Mouse (Mus musculus) midbrain, embryonic 14.5 days (tissue): ENCODE results near the gene Pde4a. TPM values are rescaled to one million over a fixed set of nuclear protein-coding genes. Genes with fewer than 3 reads are reported as not detected.

Source experiments
- ATAC-seq: fragments of 200-750 bp; cut with Nextera tagmentation; 2 replicates; pipeline ENCODE4 v1.8.0; 2017; ENCODE audit warnings: moderate number of reproducible peaks, moderate library complexity; ENCODE audit not compliant: low FRiP score, low TSS enrichment
- DNase-seq: peaks from one replicate; pipeline ENCODE4 v3.0.0-alpha.2; 2015
- H3K27ac ChIP-seq: fragments of 300-500 bp; sonication (generic); replicated peaks from 2 replicates; pipeline ENCODE4 v1.5.1; 2014; ENCODE audit warnings: mild to moderate bottlenecking, low read depth, low read length, moderate library complexity
- H3K27me3 ChIP-seq: fragments of 300-500 bp; sonication (generic); 2 replicates; pipeline ENCODE4 v1.6.1; 2014; ENCODE audit warnings: low read length, control low read depth, mixed read lengths; ENCODE audit not compliant: control insufficient read depth, insufficient read depth
- H3K36me3 ChIP-seq: fragments of 300-500 bp; sonication (generic); 2 replicates; pipeline ENCODE4 v1.6.1; 2014; ENCODE audit warnings: low read length, control low read depth; ENCODE audit not compliant: control insufficient read depth, insufficient read depth
- H3K4me1 ChIP-seq: fragments of 300-500 bp; sonication (generic); 2 replicates; pipeline ENCODE4 v1.6.1; 2014; ENCODE audit warnings: mild to moderate bottlenecking, antibody characterized with exemption, low read length, control low read depth; ENCODE audit not compliant: control insufficient read depth, insufficient read depth
- H3K4me2 ChIP-seq: fragments of 300-500 bp; sonication (generic); 2 replicates; pipeline ENCODE4 v1.6.1; 2014; ENCODE audit warnings: mild to moderate bottlenecking, low read length, moderate library complexity
- H3K4me3 ChIP-seq: fragments of 300-500 bp; sonication (generic); replicated peaks from 2 replicates; pipeline ENCODE4 v1.5.1; 2014; ENCODE audit warnings: low read depth, low read length
- H3K9ac ChIP-seq: fragments of 300-500 bp; sonication (generic); replicated peaks from 2 replicates; pipeline ENCODE4 v1.6.1; 2014; ENCODE audit warnings: mild to moderate bottlenecking, low read length, moderate library complexity
- H3K9me3 ChIP-seq: fragments of 300-500 bp; sonication (generic); 2 replicates; pipeline ENCODE4 v1.6.1; 2016; ENCODE audit warnings: low read length, control low read depth, mixed read lengths; ENCODE audit not compliant: control insufficient read depth
- WGBS: fragments of 180-500 bp; shearing (Covaris S2); extraction: QIAGEN DNeasy Blood & Tissue Kit; methylation state at CpG from one replicate; pipeline ENCODE4 v1.1.7; 2014; 5-methylcytosine and 5-hydroxymethylcytosine counted together
- polyA plus RNA-seq: library from polyadenylated mRNA; unstranded; fragments of >200 nt; fragmentation: Nextera tagmentation; extraction: Ambion mirVana; gene quantifications from 2 replicates; pipeline ENCODE4 v1.2.1, GENCODE M21; 2014

Gene Pde4a
- polyA plus RNA-seq, 1 experiment from 2014 or later, result 28.4 TPM

GRCm38 (mm10) chr9:21132102-21132775 lies 33.3 kb upstream of the Pde4a start:
- 87% methylated on average over 12 of the region's 12 CpGs for WGBS
- no peak overlapping the region for H3K27ac ChIP-seq
- no peak overlapping the region for H3K4me3 ChIP-seq
- peaks cover 5% of the 10 kb centered on the region; the same call in 1 of the 2 replicates for H3K4me1 ChIP-seq
- H3K4me2 ChIP-seq, result no peak overlapping the region
- H3K9me3 ChIP-seq, result no peaks in the 10 kb centered on the region
- H3K27me3 ChIP-seq, result no peaks in the 10 kb centered on the region
- 0 out of 2 replicates have a peak, but pooled peaks cover 7% of the 10 kb centered on the region for H3K36me3 ChIP-seq
- H3K9ac ChIP-seq, result no peak overlapping the region
- DNase-seq (peak; percentile 20), ATAC-seq (no peak)

GRCm38 (mm10) chr9:21133064-21133707 lies 32.3 kb upstream of the Pde4a start:
- Histone ChIP-seq H3K4me1 (peaks cover 5% of the 10 kb centered on the region; the same call in 1 of the 2 replicates), H3K36me3 (peaks cover 6% of the 10 kb centered on the region; the same call in 1 of the 2 replicates), H3K27ac (no peak overlapping the region), H3K4me3 (no peak overlapping the region), H3K27me3 (no peaks in the 10 kb centered on the region), H3K9ac (no peak overlapping the region), H3K4me2 (no peak overlapping the region), H3K9me3 (no peaks in the 10 kb centered on the region)
- DNase-seq, result no peak
- 87% methylated on average over 9 of the region's 9 CpGs for WGBS
- no peak for ATAC-seq

- ATAC-seq (no peak), DNase-seq (no peak)
- Histone ChIP-seq H3K4me3 (no peak overlapping the region), H3K4me2 (no peak overlapping the region), H3K27me3 (no peaks in the 10 kb centered on the region), H3K9me3 (no peaks in the 10 kb centered on the region), H3K9ac (no peak overlapping the region), H3K36me3 (peaks cover 20% of the 10 kb centered on the region), H3K27ac (no peak overlapping the region), H3K4me1 (peaks cover 5% of the 10 kb centered on the region; the same call in 1 of the 2 replicates)
- WGBS, result 80% methylated on average over 9 of the region's 9 CpGs
Measured at GRCm38 (mm10) chr9:21134595-21135328, 30.8 kb upstream of the Pde4a start.

GRCm38 (mm10) chr9:21135329-21135890 lies 30.1 kb upstream of the Pde4a start:
- no peaks in the 10 kb centered on the region for H3K27me3 ChIP-seq
- no peaks in the 10 kb centered on the region for H3K9me3 ChIP-seq
- no peak overlapping the region for H3K9ac ChIP-seq
- H3K27ac ChIP-seq, result no peak overlapping the region
- 81% methylated on average over 4 of the region's 4 CpGs for WGBS
- H3K36me3 ChIP-seq, result peaks cover 27% of the 10 kb centered on the region
- ATAC-seq, result no peak
- DNase-seq, result no peak
- no peak overlapping the region for H3K4me3 ChIP-seq
- no peak overlapping the region for H3K4me2 ChIP-seq
- peaks cover 2% of the 10 kb centered on the region; the same call in 1 of the 2 replicates for H3K4me1 ChIP-seq

- Histone ChIP-seq H3K4me2 (no peak overlapping the region), H3K36me3 (peaks cover 32% of the 10 kb centered on the region), H3K27ac (no peak overlapping the region), H3K9me3 (no peaks in the 10 kb centered on the region), H3K9ac (no peak overlapping the region), H3K27me3 (no peaks in the 10 kb centered on the region), H3K4me3 (no peak overlapping the region), H3K4me1 (no peaks in the 10 kb centered on the region)
- ATAC-seq (no peak), DNase-seq (no peak)
- WGBS, result 68% methylated on average over 1 of the region's 1 CpGs
Measured at GRCm38 (mm10) chr9:21135941-21136381, 29.6 kb upstream of the Pde4a start.

GRCm38 (mm10) chr9:21136401-21136800 lies 29.1 kb upstream of the Pde4a start:
- no peak overlapping the region for H3K27ac ChIP-seq
- H3K4me3 ChIP-seq, result no peak overlapping the region
- ATAC-seq (no peak), DNase-seq (no peak)
- H3K9ac ChIP-seq, result no peak overlapping the region
- H3K4me2 ChIP-seq, result no peak overlapping the region
- H3K36me3 ChIP-seq, result peaks cover 37% of the 10 kb centered on the region
- no peaks in the 10 kb centered on the region for H3K27me3 ChIP-seq
- no peaks in the 10 kb centered on the region for H3K9me3 ChIP-seq
- H3K4me1 ChIP-seq, result no peaks in the 10 kb centered on the region
- 87% methylated on average over 6 of the region's 6 CpGs for WGBS

- WGBS, result 48% methylated on average over 3 of the region's 3 CpGs
- peak; percentile 18; the same call in 1 of the 2 replicates for ATAC-seq
Measured at GRCm38 (mm10) chr9:21137229-21137628, 28.3 kb upstream of the Pde4a start.

GRCm38 (mm10) chr9:21138386-21138785 lies 27.1 kb upstream of the Pde4a start:
- Histone ChIP-seq H3K4me2 (no peak overlapping the region), H3K4me3 (no peak overlapping the region), H3K27me3 (no peaks in the 10 kb centered on the region), H3K27ac (no peak overlapping the region), H3K36me3 (peaks cover 56% of the 10 kb centered on the region), H3K9ac (no peak overlapping the region), H3K9me3 (no peaks in the 10 kb centered on the region), H3K4me1 (no peaks in the 10 kb centered on the region)
- no peak for DNase-seq
- ATAC-seq, result no peak
- WGBS, result 93% methylated on average over 4 of the region's 4 CpGs

More at GRCm38 (mm10) chr9:21137229-21137628, 28.3 kb upstream of the Pde4a start:
- no peak overlapping the region for H3K27ac ChIP-seq
- no peaks in the 10 kb centered on the region for H3K27me3 ChIP-seq
- no peak overlapping the region for H3K4me3 ChIP-seq
- H3K4me2 ChIP-seq, result no peak overlapping the region
- H3K9ac ChIP-seq, result no peak overlapping the region
- peaks cover 45% of the 10 kb centered on the region for H3K36me3 ChIP-seq
- H3K9me3 ChIP-seq, result no peaks in the 10 kb centered on the region
- DNase-seq, result peak; percentile 82
- no peaks in the 10 kb centered on the region for H3K4me1 ChIP-seq
